Mouse (Mus musculus): ENCODE measurements around the gene Gpr83.
"Not testable (repeated sequence)": the region's sequence is repeated elsewhere in the genome, so short reads cannot be mapped to it uniquely, and the experiment has no call there.

Gene Gpr83

DNA sequence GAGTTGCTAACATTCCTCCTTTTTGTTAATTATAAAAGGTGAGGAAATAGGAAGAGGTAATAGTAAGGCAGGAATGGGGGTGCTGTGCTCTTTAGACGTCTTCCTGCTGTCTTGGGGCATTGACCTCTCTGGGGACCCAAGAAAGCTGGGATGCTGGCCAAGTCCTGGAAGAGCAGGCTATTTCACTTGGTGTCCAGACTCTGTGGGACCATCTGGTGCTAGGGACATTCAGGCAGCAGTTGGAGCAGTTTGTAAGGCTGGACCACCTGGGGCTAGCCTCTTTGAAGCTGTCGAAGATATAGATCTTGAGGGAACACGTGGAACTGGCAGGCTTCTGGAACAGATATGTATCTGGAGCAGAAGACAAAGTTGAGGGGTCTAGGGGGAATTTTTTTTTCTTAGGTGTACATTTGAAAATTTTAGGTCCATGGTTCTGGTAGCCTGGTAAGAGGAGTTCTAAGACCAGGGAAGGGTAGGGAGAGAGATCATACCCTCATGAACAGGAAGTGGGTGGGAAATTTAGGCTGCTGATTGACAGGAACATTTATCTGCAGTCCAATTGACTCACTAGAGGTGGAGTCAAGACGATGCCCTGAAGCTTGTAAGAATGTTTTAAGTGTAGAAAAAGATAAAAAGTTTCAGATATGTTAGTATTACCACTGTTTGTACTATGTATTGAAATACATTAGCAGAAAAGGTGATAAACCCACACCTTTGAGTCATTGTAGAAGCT, 2.9 kb upstream of the Gpr83 start:
- H3K36me3 ChIP-seq (ENCODE audit: control insufficient read depth, insufficient read depth, low read length, poor library complexity, severe bottlenecking), result no peaks in the 10 kb centered on the region
- no peak for DNase-seq (ENCODE audit: low read depth, low spot score)
- H3K27me3 ChIP-seq (ENCODE audit: control insufficient read depth, insufficient read depth, low read length, poor library complexity, severe bottlenecking), result peaks cover 3% of the 10 kb centered on the region; the same call in 1 of the 2 replicates

- Histone ChIP-seq H3K36me3 (ENCODE audit: control insufficient read depth, insufficient read depth, low read length, poor library complexity, severe bottlenecking) (no peaks in the 10 kb centered on the region), H3K27me3 (ENCODE audit: control insufficient read depth, insufficient read depth, low read length, poor library complexity, severe bottlenecking) (peaks cover 3% of the 10 kb centered on the region; the same call in 1 of the 2 replicates)
- no peak for DNase-seq (ENCODE audit: low read depth, low spot score)
Observed at GRCm38 (mm10) chr9:14858170-14858706, 1.8 kb upstream of the Gpr83 start.

DNA sequence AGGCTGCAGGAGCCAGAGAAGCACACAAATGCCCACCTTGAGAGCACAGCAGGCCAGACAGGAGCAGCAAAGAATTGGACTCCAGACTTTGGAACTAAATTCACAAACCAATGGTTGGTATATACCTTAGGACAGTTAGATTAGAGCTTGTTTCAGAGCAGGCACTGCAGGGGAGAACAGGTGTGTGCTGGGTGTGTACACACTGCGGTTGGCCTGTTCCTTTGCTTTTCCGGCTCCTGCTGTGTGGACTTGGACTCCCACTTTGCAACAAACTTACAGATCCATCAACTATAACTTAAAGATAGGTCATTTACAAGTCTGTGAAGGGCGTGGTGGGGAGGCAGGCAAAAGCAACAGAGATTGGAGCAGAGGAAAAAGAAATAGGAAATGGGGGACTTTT, 1.2 kb upstream of the Gpr83 start:
- DNase-seq (ENCODE audit: low read depth, low spot score), result no peak
- H3K27me3 ChIP-seq (ENCODE audit: control insufficient read depth, insufficient read depth, low read length, poor library complexity, severe bottlenecking), result peaks cover 3% of the 10 kb centered on the region; the same call in 1 of the 2 replicates

GRCm38 (mm10) chr9:14863126-14863525, 3.1 kb downstream of the Gpr83 start:
- Histone ChIP-seq H3K27me3 (ENCODE audit: control insufficient read depth, insufficient read depth, low read length, poor library complexity, severe bottlenecking) (0 out of 2 replicates have a peak, but pooled peaks cover 3% of the 10 kb centered on the region), H3K36me3 (ENCODE audit: control insufficient read depth, insufficient read depth, low read length, poor library complexity, severe bottlenecking) (no peaks in the 10 kb centered on the region)
- DNase-seq (ENCODE audit: low read depth, low spot score), result no peak

More for the DNA sequence above, 1.2 kb upstream of the Gpr83 start:
- H3K36me3 ChIP-seq (ENCODE audit: control insufficient read depth, insufficient read depth, low read length, poor library complexity, severe bottlenecking), result no peaks in the 10 kb centered on the region

GRCm38 (mm10) chr9:14864726-14865125, 4.7 kb downstream of the Gpr83 start:
- no peaks in the 10 kb centered on the region for H3K36me3 ChIP-seq (ENCODE audit: control insufficient read depth, insufficient read depth, low read length, poor library complexity, severe bottlenecking)
- DNase-seq (ENCODE audit: low read depth, low spot score), result no peak
- no peaks in the 10 kb centered on the region for H3K27me3 ChIP-seq (ENCODE audit: control insufficient read depth, insufficient read depth, low read length, poor library complexity, severe bottlenecking)

DNA sequence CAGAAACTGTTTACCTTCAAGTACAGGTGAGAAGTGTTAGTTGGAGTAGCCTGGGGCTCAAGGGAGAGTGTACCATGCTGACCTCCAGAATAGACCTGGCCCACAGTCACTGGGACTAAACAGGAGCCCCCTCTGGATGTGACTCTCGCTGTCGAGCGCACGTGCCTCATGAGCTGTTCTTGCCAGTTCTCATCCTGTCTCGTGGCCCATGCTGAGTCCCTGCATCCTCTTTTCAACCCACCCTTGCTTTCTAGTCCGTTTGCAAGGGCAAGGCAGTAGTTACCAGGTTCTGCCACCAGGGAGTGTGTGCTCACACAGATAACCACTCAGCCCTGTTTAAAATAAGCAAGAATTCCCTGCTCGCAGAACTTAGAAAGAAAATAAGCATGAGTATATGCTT, 6.9 kb downstream of the Gpr83 start:
- no peaks in the 10 kb centered on the region for H3K27me3 ChIP-seq (ENCODE audit: control insufficient read depth, insufficient read depth, low read length, poor library complexity, severe bottlenecking)
- peak; percentile 85 for DNase-seq (ENCODE audit: low read depth, low spot score)
- H3K36me3 ChIP-seq (ENCODE audit: control insufficient read depth, insufficient read depth, low read length, poor library complexity, severe bottlenecking), result no peaks in the 10 kb centered on the region

DNA sequence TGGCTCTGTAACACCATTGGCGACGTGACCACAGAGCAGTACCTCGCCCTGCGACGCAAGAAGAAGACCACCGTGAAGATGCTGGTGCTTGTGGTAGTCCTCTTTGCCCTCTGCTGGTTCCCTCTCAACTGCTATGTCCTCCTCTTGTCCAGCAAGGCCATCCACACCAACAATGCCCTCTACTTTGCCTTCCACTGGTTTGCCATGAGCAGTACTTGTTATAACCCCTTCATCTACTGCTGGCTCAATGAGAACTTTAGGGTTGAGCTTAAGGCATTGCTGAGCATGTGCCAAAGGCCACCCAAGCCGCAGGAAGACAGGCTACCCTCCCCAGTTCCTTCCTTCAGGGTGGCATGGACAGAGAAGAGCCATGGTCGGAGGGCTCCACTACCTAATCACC, 8.3 kb downstream of the Gpr83 start:
- DNase-seq (ENCODE audit: low read depth, low spot score), result no peak
- no peaks in the 10 kb centered on the region for H3K36me3 ChIP-seq (ENCODE audit: control insufficient read depth, insufficient read depth, low read length, poor library complexity, severe bottlenecking)

DNA sequence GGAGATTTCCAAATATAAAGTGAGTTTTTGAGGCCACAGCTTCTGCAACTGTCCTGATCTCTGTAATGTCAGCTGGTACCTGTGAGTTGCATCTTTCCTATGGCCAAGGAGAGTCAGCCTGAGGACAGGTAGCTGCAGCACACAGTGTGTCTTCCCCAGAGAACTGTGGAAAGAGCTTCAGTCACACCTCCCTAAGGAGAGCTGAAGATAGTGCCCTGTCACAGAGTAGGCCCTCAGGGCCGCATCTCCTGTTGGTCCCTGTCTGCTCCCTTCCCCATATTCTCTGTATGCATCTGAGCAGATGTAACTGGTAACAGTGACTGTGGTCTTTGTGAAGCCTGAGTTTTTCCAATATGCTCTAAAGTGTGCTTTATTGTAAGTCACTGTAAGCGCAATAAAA, 10.4 kb downstream of the Gpr83 start:
- no peaks in the 10 kb centered on the region for H3K27me3 ChIP-seq (ENCODE audit: control insufficient read depth, insufficient read depth, low read length, poor library complexity, severe bottlenecking)
- no peak for DNase-seq (ENCODE audit: low read depth, low spot score)
- H3K36me3 ChIP-seq (ENCODE audit: control insufficient read depth, insufficient read depth, low read length, poor library complexity, severe bottlenecking), result no peaks in the 10 kb centered on the region

More for the DNA sequence above, 8.3 kb downstream of the Gpr83 start:
- no peaks in the 10 kb centered on the region for H3K27me3 ChIP-seq (ENCODE audit: control insufficient read depth, insufficient read depth, low read length, poor library complexity, severe bottlenecking)

DNA sequence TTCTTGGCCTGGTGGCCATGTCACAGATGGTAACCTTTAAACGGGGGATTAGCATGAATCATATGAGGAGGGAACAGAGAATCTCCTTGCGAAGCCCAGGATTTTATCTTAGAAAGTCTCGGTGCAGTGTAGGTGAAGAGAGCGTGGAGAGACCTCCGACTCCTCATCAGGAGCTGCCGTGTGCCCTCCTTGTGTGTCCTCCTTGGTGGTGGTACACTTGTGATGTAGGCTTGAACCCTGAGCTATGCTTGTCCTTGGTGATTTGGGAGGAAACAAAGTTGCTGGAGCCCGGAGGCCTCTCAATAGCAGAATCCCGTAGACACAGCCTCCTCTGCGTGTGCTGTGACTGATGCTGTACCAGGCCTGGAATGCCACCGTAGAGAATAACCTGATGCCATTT, 10.8 kb downstream of the Gpr83 start:
- Histone ChIP-seq H3K36me3 (ENCODE audit: control insufficient read depth, insufficient read depth, low read length, poor library complexity, severe bottlenecking) (no peaks in the 10 kb centered on the region), H3K27me3 (ENCODE audit: control insufficient read depth, insufficient read depth, low read length, poor library complexity, severe bottlenecking) (no peaks in the 10 kb centered on the region)
- DNase-seq (ENCODE audit: low read depth, low spot score), result no peak

DNA sequence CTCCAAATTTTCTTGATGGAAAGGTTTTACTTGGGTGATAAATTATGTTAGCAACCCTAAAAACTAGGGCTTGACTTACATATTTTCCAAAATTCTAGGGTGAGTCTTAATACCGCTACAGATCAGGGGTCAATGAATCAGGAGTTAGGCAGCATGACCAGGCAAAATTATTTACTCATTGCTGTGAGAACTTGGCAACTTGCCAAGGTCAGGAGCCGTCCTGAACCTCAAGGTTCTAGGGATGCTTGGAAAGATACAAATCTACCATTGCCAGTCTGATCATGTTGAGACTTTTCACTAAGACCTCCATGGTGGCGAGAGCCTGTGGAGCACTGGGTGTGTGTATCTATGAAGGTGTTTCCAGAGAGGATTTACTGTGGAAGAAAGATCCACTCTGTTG, 11.5 kb downstream of the Gpr83 start:
- Histone ChIP-seq H3K27me3 (ENCODE audit: control insufficient read depth, insufficient read depth, low read length, poor library complexity, severe bottlenecking) (no peaks in the 10 kb centered on the region), H3K36me3 (ENCODE audit: control insufficient read depth, insufficient read depth, low read length, poor library complexity, severe bottlenecking) (no peaks in the 10 kb centered on the region)
- no peak for DNase-seq (ENCODE audit: low read depth, low spot score)

DNA sequence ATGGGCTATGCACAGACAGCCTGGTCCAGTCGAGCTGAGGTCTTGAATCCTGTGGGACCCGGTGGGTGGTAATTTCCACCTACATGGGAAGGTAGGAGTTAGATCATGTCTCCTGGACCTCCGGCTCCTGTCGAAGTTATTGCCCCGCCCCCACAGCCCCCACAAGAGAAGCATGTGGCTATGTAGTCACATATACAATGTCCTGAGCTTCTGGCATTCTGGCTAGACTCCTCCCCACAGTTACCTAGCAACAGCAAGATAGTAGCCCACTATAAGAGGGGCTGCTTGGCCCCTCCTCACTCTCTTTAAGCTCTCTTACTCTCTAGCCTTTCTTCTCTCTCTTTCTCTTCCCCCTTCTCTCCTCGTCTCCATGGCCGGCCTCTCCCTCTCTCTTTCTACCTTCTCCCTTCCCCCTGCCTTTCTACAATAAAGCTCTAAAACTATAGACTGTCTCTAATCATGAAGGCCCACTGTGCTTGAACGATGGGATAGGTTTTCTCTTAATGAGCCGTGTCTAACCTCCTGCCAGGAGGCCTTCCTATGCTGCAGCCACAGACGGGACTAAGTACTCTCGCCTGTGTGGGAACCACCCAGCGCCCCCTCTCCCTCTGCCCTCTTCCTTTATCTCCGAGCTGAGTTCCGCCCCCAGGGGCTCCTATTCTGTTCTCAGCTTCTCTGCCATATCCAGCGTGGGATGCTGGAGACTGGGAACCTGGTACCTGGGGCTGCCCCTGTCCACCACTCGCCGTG, 12.3 kb downstream of the Gpr83 start:
- no peaks in the 10 kb centered on the region for H3K27me3 ChIP-seq (ENCODE audit: control insufficient read depth, insufficient read depth, low read length, poor library complexity, severe bottlenecking)
- no peak for DNase-seq (ENCODE audit: low read depth, low spot score)
- H3K36me3 ChIP-seq (ENCODE audit: control insufficient read depth, insufficient read depth, low read length, poor library complexity, severe bottlenecking), result no peaks in the 10 kb centered on the region

GRCm38 (mm10) chr9:14875743-14876507, 15.9 kb downstream of the Gpr83 start:
- no peaks in the 10 kb centered on the region for H3K36me3 ChIP-seq (ENCODE audit: control insufficient read depth, insufficient read depth, low read length, poor library complexity, severe bottlenecking)
- no peaks in the 10 kb centered on the region for H3K27me3 ChIP-seq (ENCODE audit: control insufficient read depth, insufficient read depth, low read length, poor library complexity, severe bottlenecking)
- no peak for DNase-seq (ENCODE audit: low read depth, low spot score)

DNA sequence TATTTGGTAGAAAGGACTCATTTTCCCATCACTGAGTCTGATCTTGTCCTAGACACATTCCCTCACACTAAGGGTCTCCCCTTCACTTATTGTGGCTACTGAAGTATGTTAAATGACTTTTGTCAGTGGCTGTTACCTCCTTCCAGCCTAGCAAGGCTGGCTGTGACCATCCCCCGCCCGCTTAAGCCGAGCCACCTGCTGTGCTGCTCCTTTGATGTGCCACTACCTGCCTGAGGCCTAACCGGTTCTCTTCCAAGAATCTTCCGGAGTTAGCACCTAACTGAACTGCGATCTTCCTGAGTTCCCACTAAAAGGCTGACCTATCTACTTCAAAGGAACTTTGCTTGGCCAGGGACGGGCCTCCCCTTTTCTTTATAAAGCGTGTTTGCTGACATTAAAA, 16.6 kb downstream of the Gpr83 start:
- DNase-seq (ENCODE audit: low read depth, low spot score); H3K36me3 ChIP-seq (ENCODE audit: control insufficient read depth, insufficient read depth, low read length, poor library complexity, severe bottlenecking); H3K27me3 ChIP-seq (ENCODE audit: control insufficient read depth, insufficient read depth, low read length, poor library complexity, severe bottlenecking): not testable (repeated sequence)

- peak; percentile 41 for DNase-seq (ENCODE audit: low read depth, low spot score)
- Histone ChIP-seq H3K36me3 (ENCODE audit: control insufficient read depth, insufficient read depth, low read length, poor library complexity, severe bottlenecking) (no peaks in the 10 kb centered on the region), H3K27me3 (ENCODE audit: control insufficient read depth, insufficient read depth, low read length, poor library complexity, severe bottlenecking) (no peaks in the 10 kb centered on the region)
Observed at GRCm38 (mm10) chr9:14884641-14885040, 24.6 kb downstream of the Gpr83 start.
